Mouse (Mus musculus): Measurements from ENCODE around the gene Klf15. TPM values are rescaled to one million over a fixed set of nuclear protein-coding genes. Genes with fewer than 3 reads are reported as not detected.

The Klf15 gene
- polyA plus RNA-seq, 1 experiment from 2014 or later = 20.8 TPM

DNA sequence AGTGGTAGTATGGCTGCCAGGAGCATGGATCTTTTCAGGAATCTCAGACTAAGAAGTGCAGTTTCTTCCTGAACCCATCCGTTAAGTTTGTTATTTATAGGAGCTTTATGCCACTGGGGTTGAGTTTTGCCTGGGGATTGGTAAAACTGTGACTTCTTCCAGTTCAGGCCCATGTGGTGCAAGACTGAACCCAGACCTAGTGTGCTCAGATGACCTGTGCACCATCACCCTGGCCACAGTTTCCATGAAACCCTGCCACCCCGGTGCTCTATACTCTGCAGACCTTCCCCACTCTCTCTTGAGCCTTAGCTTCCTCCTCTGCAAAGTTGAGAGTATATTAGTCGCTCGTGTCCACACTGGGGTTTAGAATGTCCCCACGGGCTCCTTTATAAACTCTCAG lies 50.0 kb downstream of the Klf15 start:
- no peak overlapping the region for H3K4me2 ChIP-seq (ENCODE audit: low read length)
- no peaks in the 10 kb centered on the region for H3K36me3 ChIP-seq (ENCODE audit: insufficient read depth, low read length)
- no peak for TF ChIP-seq CTCF (IDR thresholded peaks at IDR 0.05; ENCODE audit: low read depth)
- H3K4me1 ChIP-seq (replicated peaks; ENCODE audit: insufficient read depth, low read length) = peaks cover 14% of the 10 kb centered on the region
- H3K27me3 ChIP-seq (ENCODE audit: insufficient read depth, low read length) = no peaks in the 10 kb centered on the region
- no peaks in the 10 kb centered on the region for H3K9me3 ChIP-seq (replicated peaks; ENCODE audit: low read length)
- DNase-seq (ENCODE audit: low spot score) (no peak), ATAC-seq (replicated peaks; ENCODE audit: low FRiP score, low read depth) (no peak)
- H3K27ac ChIP-seq = no peak overlapping the region
- 79% methylated on average over 5 of the region's 5 CpGs for WGBS
- H3K4me3 ChIP-seq (replicated peaks; ENCODE audit: low read depth, low read length) = no peak overlapping the region
- H3K9ac ChIP-seq (ENCODE audit: low read depth, low read length) = no peak overlapping the region

DNA sequence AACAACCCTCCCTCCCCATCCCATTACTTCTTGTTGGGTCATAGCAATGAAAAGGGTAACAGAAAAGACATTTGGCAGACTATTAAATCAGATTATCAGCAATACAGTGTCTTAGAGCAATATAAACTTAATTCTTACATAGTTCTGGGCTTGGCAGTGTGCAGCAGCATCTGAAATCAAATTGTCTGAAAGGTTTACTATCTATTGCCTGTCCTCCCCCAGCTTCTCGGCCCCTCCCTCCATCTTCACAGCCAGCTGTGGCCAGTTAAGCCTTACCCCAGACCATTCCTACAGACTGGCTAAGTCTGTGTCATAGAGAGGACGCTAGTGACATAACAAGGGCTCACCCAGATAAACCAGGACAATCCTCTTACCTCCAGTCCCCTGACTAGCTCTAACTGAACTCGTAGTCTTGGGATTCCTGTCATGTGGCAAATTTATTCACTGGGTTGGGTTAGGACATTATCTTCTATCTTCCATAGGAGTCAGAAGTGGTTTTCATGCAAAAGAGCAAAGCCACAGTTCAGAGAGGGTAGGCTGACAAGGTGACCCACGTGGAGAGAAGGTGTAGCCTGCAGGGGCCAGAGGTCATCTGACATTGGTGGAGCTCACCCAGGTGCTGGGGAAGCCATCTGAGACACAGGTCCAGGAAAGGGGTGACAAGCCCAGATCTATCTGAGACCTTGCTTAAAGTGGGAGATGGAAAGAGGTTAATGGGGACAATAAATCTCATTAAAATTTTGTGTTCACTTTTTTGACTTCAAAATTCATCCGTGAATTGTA lies 50.9 kb downstream of the Klf15 start:
- Histone ChIP-seq H3K27me3 (ENCODE audit: insufficient read depth, low read length) (no peaks in the 10 kb centered on the region), H3K9ac (ENCODE audit: low read depth, low read length) (no peak overlapping the region), H3K4me2 (ENCODE audit: low read length) (no peak overlapping the region), H3K27ac (no peak overlapping the region), H3K4me3 (replicated peaks; ENCODE audit: low read depth, low read length) (no peak overlapping the region), H3K4me1 (replicated peaks; ENCODE audit: insufficient read depth, low read length) (0 out of 2 replicates have a peak, but pooled peaks cover 6% of the 10 kb centered on the region), H3K36me3 (ENCODE audit: insufficient read depth, low read length) (no peaks in the 10 kb centered on the region), H3K9me3 (replicated peaks; ENCODE audit: low read length) (no peaks in the 10 kb centered on the region)
- DNase-seq (ENCODE audit: low spot score) (peak; percentile 61), ATAC-seq (replicated peaks; ENCODE audit: low FRiP score, low read depth) (0 out of 2 replicates have a peak, but pooled peaks have one; percentile 19)
- 55% methylated on average over 5 of the region's 5 CpGs for WGBS
- TF ChIP-seq CTCF (IDR thresholded peaks at IDR 0.05; ENCODE audit: low read depth) = no peak

DNA sequence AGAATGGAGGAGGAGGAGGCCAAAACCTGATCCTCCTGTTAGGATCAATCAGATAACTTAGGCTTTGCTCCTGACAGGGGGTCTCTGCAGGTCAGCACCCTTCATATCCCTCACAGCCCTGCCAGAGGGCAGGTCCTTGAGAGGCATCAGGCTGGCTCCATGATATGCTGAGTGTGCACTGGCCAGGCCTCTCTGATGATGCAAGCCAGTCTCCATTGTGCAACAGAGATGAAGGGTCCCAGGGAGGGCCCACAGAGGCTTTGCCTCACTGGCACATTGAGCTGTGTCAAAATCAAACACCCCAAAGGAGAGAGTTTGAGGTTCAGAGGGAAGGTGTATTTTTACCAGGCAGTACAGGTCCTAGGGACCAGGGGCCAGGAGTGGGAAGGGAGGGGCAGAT lies 52.0 kb downstream of the Klf15 start:
- H3K36me3 ChIP-seq (ENCODE audit: insufficient read depth, low read length) = no peaks in the 10 kb centered on the region
- no peak overlapping the region for H3K4me2 ChIP-seq (ENCODE audit: low read length)
- H3K27ac ChIP-seq = no peak overlapping the region
- no peak for DNase-seq (ENCODE audit: low spot score)
- ATAC-seq (replicated peaks; ENCODE audit: low FRiP score, low read depth) = no peak
- no peaks in the 10 kb centered on the region for H3K9me3 ChIP-seq (replicated peaks; ENCODE audit: low read length)
- H3K27me3 ChIP-seq (ENCODE audit: insufficient read depth, low read length) = no peaks in the 10 kb centered on the region
- no peaks in the 10 kb centered on the region for H3K4me1 ChIP-seq (replicated peaks; ENCODE audit: insufficient read depth, low read length)
- no peak overlapping the region for H3K9ac ChIP-seq (ENCODE audit: low read depth, low read length)
- TF ChIP-seq CTCF (IDR thresholded peaks at IDR 0.05; ENCODE audit: low read depth) = no peak
- H3K4me3 ChIP-seq (replicated peaks; ENCODE audit: low read depth, low read length) = no peak overlapping the region

DNA sequence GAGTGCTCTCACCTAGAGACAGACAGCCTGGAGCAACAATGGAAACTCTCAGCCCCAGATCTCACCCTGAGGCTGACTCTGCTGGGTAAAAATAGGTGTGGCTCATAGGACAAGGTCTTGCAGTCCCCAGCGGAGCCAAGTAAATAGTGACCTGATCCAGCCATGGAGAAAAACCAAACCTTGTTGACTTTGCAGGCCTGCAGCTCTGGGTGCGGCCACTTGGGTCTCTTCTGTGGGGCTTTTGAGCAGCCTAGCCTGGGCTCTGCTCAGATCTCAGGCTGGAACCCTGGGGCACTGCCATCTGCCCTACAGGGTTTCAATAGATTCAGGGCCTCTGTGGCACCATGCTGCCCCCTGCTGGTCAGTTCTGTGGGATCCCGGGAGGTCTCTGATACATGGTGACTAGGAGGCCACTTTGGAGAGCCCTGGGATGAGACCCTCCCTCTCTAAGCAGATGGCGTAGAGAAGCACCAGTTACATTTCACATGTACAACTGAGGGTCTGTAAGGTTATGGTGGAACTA lies 52.6 kb downstream of the Klf15 start:
- Histone ChIP-seq H3K9me3 (replicated peaks; ENCODE audit: low read length) (no peaks in the 10 kb centered on the region), H3K27me3 (ENCODE audit: insufficient read depth, low read length) (no peaks in the 10 kb centered on the region), H3K4me3 (replicated peaks; ENCODE audit: low read depth, low read length) (no peak overlapping the region), H3K4me1 (replicated peaks; ENCODE audit: insufficient read depth, low read length) (no peaks in the 10 kb centered on the region), H3K9ac (ENCODE audit: low read depth, low read length) (no peak overlapping the region), H3K4me2 (ENCODE audit: low read length) (no peak overlapping the region), H3K36me3 (ENCODE audit: insufficient read depth, low read length) (no peaks in the 10 kb centered on the region), H3K27ac (no peak overlapping the region)
- WGBS = 46% methylated on average over 4 of the region's 4 CpGs
- TF ChIP-seq CTCF (IDR thresholded peaks at IDR 0.05; ENCODE audit: low read depth) = peak; percentile 92
- peak; percentile 88 for ATAC-seq (replicated peaks; ENCODE audit: low FRiP score, low read depth)
- peak; percentile 72 for DNase-seq (ENCODE audit: low spot score)

DNA sequence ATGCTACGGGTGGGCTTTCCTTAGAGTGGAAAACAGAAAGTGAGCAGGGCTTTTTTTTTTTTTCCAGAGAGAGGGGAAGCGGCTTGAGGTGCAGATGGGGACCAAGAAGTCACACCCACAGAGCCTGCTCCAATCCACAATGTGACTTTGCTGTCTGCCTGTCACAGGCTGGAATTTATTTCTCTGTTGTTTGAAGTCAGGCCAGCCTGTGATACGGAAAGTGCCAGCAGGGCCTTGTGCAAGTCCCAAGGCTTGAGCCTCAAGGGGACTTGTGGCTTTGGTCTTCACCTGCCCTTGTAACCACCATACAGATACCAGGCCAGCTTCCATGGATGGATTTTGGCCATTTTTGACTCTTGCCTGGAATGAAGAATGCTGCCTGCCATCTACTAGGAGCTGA lies 56.5 kb downstream of the Klf15 start:
- WGBS = 33% methylated on average over 3 of the region's 3 CpGs

DNA sequence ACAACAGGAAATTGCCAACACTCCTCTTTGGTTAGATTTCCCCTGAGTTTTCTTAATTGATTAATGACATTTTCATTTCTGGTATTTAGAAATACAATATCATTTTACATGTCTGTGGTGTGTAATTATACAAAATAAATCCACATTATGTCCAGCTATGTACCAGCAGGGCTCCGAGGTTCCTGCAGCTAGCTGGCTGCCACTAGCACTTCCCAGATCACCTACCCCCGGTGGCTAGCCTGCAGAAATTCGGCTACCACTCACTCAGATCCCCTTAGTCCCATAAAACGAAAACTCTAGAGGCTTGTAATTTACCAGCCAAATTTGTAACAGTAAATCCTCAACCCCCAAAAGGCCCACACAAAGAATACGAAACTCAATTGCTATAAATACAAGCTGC lies 57.0 kb downstream of the Klf15 start:
- Histone ChIP-seq H3K36me3 (ENCODE audit: insufficient read depth, low read length) (no peaks in the 10 kb centered on the region), H3K9ac (ENCODE audit: low read depth, low read length) (no peak overlapping the region), H3K4me2 (ENCODE audit: low read length) (no peak overlapping the region), H3K27ac (no peak overlapping the region), H3K4me1 (replicated peaks; ENCODE audit: insufficient read depth, low read length) (no peaks in the 10 kb centered on the region), H3K9me3 (replicated peaks; ENCODE audit: low read length) (no peaks in the 10 kb centered on the region), H3K27me3 (ENCODE audit: insufficient read depth, low read length) (no peaks in the 10 kb centered on the region), H3K4me3 (replicated peaks; ENCODE audit: low read depth, low read length) (no peak overlapping the region)
- TF ChIP-seq CTCF (IDR thresholded peaks at IDR 0.05; ENCODE audit: low read depth) = no peak
- WGBS = 35% methylated on average over 5 of the region's 5 CpGs
- DNase-seq (ENCODE audit: low spot score) = no peak
- ATAC-seq (replicated peaks; ENCODE audit: low FRiP score, low read depth) = no peak

More for the DNA sequence above, 56.5 kb downstream of the Klf15 start:
- no peaks in the 10 kb centered on the region for H3K36me3 ChIP-seq (ENCODE audit: insufficient read depth, low read length)
- H3K27ac ChIP-seq = no peak overlapping the region
- DNase-seq (ENCODE audit: low spot score) = no peak
- H3K4me1 ChIP-seq (replicated peaks; ENCODE audit: insufficient read depth, low read length) = no peaks in the 10 kb centered on the region
- H3K4me2 ChIP-seq (ENCODE audit: low read length) = no peak overlapping the region
- no peak for ATAC-seq (replicated peaks; ENCODE audit: low FRiP score, low read depth)
- H3K27me3 ChIP-seq (ENCODE audit: insufficient read depth, low read length) = no peaks in the 10 kb centered on the region
- no peak overlapping the region for H3K4me3 ChIP-seq (replicated peaks; ENCODE audit: low read depth, low read length)
- TF ChIP-seq CTCF (IDR thresholded peaks at IDR 0.05; ENCODE audit: low read depth) = no peak
- no peaks in the 10 kb centered on the region for H3K9me3 ChIP-seq (replicated peaks; ENCODE audit: low read length)
- H3K9ac ChIP-seq (ENCODE audit: low read depth, low read length) = no peak overlapping the region

Other genes starting within 250 kb of the Klf15 start
- gene Vmn1r53, start 238.1 kb upstream of the Klf15 start, polyA plus RNA-seq (2015; fragmentation: Nextera tagmentation; extraction: Ambion mirVana) = not detected in 2 replicates
- not detected in 2 replicates for gene Vmn1r54, start 216.3 kb upstream of the Klf15 start, polyA plus RNA-seq (2015; fragmentation: Nextera tagmentation; extraction: Ambion mirVana)
- gene BC048671, start 161.4 kb upstream of the Klf15 start, polyA plus RNA-seq (2015; fragmentation: Nextera tagmentation; extraction: Ambion mirVana) = not detected in 2 replicates
- gene Chst13, start 137.4 kb upstream of the Klf15 start, polyA plus RNA-seq (2015; fragmentation: Nextera tagmentation; extraction: Ambion mirVana) = 4.4 and 6.0 TPM in 2 replicates
- 0.38 and 0.69 TPM in 2 replicates for gene Uroc1, start 129.3 kb upstream of the Klf15 start, polyA plus RNA-seq (2015; fragmentation: Nextera tagmentation; extraction: Ambion mirVana)
- 8.8 and 9.1 TPM in 2 replicates for gene Zxdc, start 93.1 kb upstream of the Klf15 start, polyA plus RNA-seq (2015; fragmentation: Nextera tagmentation; extraction: Ambion mirVana)
- gene Cfap100, start 33.8 kb upstream of the Klf15 start, polyA plus RNA-seq (2015; fragmentation: Nextera tagmentation; extraction: Ambion mirVana) = 0.48 and 0.71 TPM in 2 replicates
- 42.8 and 47.1 TPM in 2 replicates for gene Aldh1l1, start 23.9 kb downstream of the Klf15 start, polyA plus RNA-seq (2015; fragmentation: Nextera tagmentation; extraction: Ambion mirVana)
- 5.6 and 6.3 TPM in 2 replicates for gene Slc41a3, start 142.1 kb downstream of the Klf15 start, polyA plus RNA-seq (2015; fragmentation: Nextera tagmentation; extraction: Ambion mirVana)

Data from kidney, postnatal 0 days (tissue).